8 mouse cellular contexts compared by ENCODE assay signal in genomic region chr16:32815160-32815605, GRCm38 (mm10). TPM values are rescaled to one million over a fixed set of nuclear protein-coding genes. Genes with fewer than 3 reads are reported as not detected.
DNase-seq lines count a peak whose midpoint lies in the region; ATAC-seq and TF ChIP-seq lines count a peak whose summit lies in the region.

No protein-coding gene starts in this region.

- H3K4me1 ChIP-seq in forebrain, embryonic 12.5 days = peaks cover 11% of the 10 kb centered on the region; the same call in 1 of the 2 replicates
- 0 out of 2 replicates have a peak, but pooled peaks cover 3% of the 10 kb centered on the region for H3K4me1 ChIP-seq in hindbrain, postnatal 0 days (ENCODE audit: insufficient read depth, low read length)
- H3K4me1 ChIP-seq in liver, embryonic 15.5 days (replicated peaks) = peaks cover 15% of the 10 kb centered on the region
- H3K4me1 ChIP-seq in stomach, embryonic 15.5 days = peaks cover 10% of the 10 kb centered on the region; the same call in 1 of the 2 replicates

- no peak overlapping the region for H3K27ac ChIP-seq in forebrain, embryonic 12.5 days
- no peak overlapping the region for H3K27ac ChIP-seq in hindbrain, postnatal 0 days
- H3K27ac ChIP-seq in liver, embryonic 15.5 days (replicated peaks) = no peak overlapping the region
- H3K27ac ChIP-seq in stomach, embryonic 15.5 days = no peak overlapping the region

- TF ChIP-seq CTCF in hindbrain, postnatal 0 days (IDR thresholded peaks at IDR 0.05; ENCODE audit: low read depth) = no peak

- H3K36me3 ChIP-seq in forebrain, embryonic 12.5 days (replicated peaks) = no peaks in the 10 kb centered on the region
- H3K36me3 ChIP-seq in hindbrain, postnatal 0 days (ENCODE audit: insufficient read depth, low read length) = no peaks in the 10 kb centered on the region
- no peaks in the 10 kb centered on the region for H3K36me3 ChIP-seq in liver, embryonic 15.5 days (replicated peaks)
- H3K36me3 ChIP-seq in stomach, embryonic 15.5 days = no peaks in the 10 kb centered on the region

- 0 out of 2 replicates have a peak overlapping the region, but pooled peaks have one; percentile 36 for H3K9ac ChIP-seq in forebrain, embryonic 12.5 days
- H3K9ac ChIP-seq in hindbrain, postnatal 0 days (replicated peaks; ENCODE audit: low read length) = 0 out of 2 replicates have a peak overlapping the region, but pooled peaks have one; percentile 13
- H3K9ac ChIP-seq in liver, embryonic 15.5 days = no peak overlapping the region
- no peak overlapping the region for H3K9ac ChIP-seq in stomach, embryonic 15.5 days

- H3K9me3 ChIP-seq in forebrain, embryonic 12.5 days = no peaks in the 10 kb centered on the region
- H3K9me3 ChIP-seq in hindbrain, postnatal 0 days (ENCODE audit: low read length) = no peaks in the 10 kb centered on the region
- no peaks in the 10 kb centered on the region for H3K9me3 ChIP-seq in liver, embryonic 15.5 days (replicated peaks)
- H3K9me3 ChIP-seq in stomach, embryonic 15.5 days = no peaks in the 10 kb centered on the region

- H3K27me3 ChIP-seq in forebrain, embryonic 12.5 days = peaks cover 8% of the 10 kb centered on the region; the same call in 1 of the 2 replicates
- no peaks in the 10 kb centered on the region for H3K27me3 ChIP-seq in hindbrain, postnatal 0 days (ENCODE audit: insufficient read depth, low read length)
- peaks cover 3% of the 10 kb centered on the region; the same call in 1 of the 2 replicates for H3K27me3 ChIP-seq in liver, embryonic 15.5 days
- H3K27me3 ChIP-seq in stomach, embryonic 15.5 days (replicated peaks) = no peaks in the 10 kb centered on the region

- WGBS in forebrain, embryonic 12.5 days = 9% methylated on average over 6 of the region's 6 CpGs
- WGBS in hindbrain, postnatal 0 days = 20% methylated on average over 6 of the region's 6 CpGs
- WGBS in liver, embryonic 15.5 days (ENCODE audit: insufficient replicate concordance) = 14% methylated on average over 6 of the region's 6 CpGs
- WGBS in stomach, embryonic 15.5 days = 7% methylated on average over 6 of the region's 6 CpGs

- no peak for ATAC-seq in forebrain, embryonic 12.5 days (ENCODE audit: low FRiP score)
- ATAC-seq in hindbrain, postnatal 0 days = no peak
- ATAC-seq in liver, embryonic 15.5 days (ENCODE audit: insufficient read depth) = no peak; the same call in 1 of the 2 replicates
- ATAC-seq in stomach, embryonic 15.5 days (ENCODE audit: insufficient read depth, low FRiP score, low read depth) = no peak

- H3K4me2 ChIP-seq in forebrain, embryonic 12.5 days = peak overlapping the region; percentile 56
- H3K4me2 ChIP-seq in hindbrain, postnatal 0 days (ENCODE audit: low read depth, low read length) = peak overlapping the region; percentile 57
- H3K4me2 ChIP-seq in liver, embryonic 15.5 days = peak overlapping the region; percentile 56
- peak overlapping the region; percentile 59 for H3K4me2 ChIP-seq in stomach, embryonic 15.5 days

- peak; percentile 91 for DNase-seq in heart, adult 11 months
- no peak for DNase-seq in heart, postnatal 36 days
- no peak for DNase-seq in hindbrain, postnatal 0 days (ENCODE audit: low spot score)
- no peak for DNase-seq in cerebellum, adult 18-20 months
- no peak for DNase-seq in ovary, postnatal 10 days (ENCODE audit: low spot score)

- intact Hi-C loops in heart, postnatal 36 days (cut with DNase I) = loop anchor here (2.0 kb wide), 1 partner anchor 98 kb away; no protein-coding TSS in a partner anchor

- H3K4me3 ChIP-seq in forebrain, embryonic 12.5 days (replicated peaks) = peak overlapping the region; percentile 29
- H3K4me3 ChIP-seq in hindbrain, postnatal 0 days (ENCODE audit: low read length) = peak overlapping the region; percentile 31; the same call in 1 of the 2 replicates
- peak overlapping the region; percentile 32 for H3K4me3 ChIP-seq in liver, embryonic 15.5 days (replicated peaks)
- H3K4me3 ChIP-seq in stomach, embryonic 15.5 days (replicated peaks) = peak overlapping the region; percentile 32

RNA-seq across cellular contexts. Expression of gene Smbd1, which starts 4.9 kb away (rescaled TPM):
- total RNA-seq in heart, postnatal 36 days (2021) = not detected
- polyA plus RNA-seq in forebrain, embryonic 12.5 days (2016; fragmentation: Nextera tagmentation; extraction: Ambion mirVana) = not detected in 2 replicates
- not detected in 2 replicates for total RNA-seq in hindbrain, postnatal 0 days (2014; rRNA removed)
- polyA plus RNA-seq in hindbrain, postnatal 0 days (2015; fragmentation: Nextera tagmentation; extraction: Ambion mirVana) = not detected in 2 replicates
- polyA plus RNA-seq in liver, embryonic 15.5 days (2015; fragmentation: Nextera tagmentation; extraction: Ambion mirVana) = 0.18 TPM in 1 of 2 replicates, not detected in the other
- polyA plus RNA-seq in stomach, embryonic 15.5 days (2015; fragmentation: Nextera tagmentation; extraction: Ambion mirVana) = 0.27 TPM in 1 of 2 replicates, not detected in the other

RNA-seq across cellular contexts. Expression of gene Muc20, which starts 17.9 kb away (rescaled TPM):
- under 1 TPM; 0.14 to 0.25 TPM for total RNA-seq in heart, postnatal 36 days (2021)
- polyA plus RNA-seq in forebrain, embryonic 12.5 days (2016; fragmentation: Nextera tagmentation; extraction: Ambion mirVana) = not detected in 2 replicates
- not detected in 2 replicates for total RNA-seq in hindbrain, postnatal 0 days (2014; rRNA removed)
- not detected in 2 replicates for polyA plus RNA-seq in hindbrain, postnatal 0 days (2015; fragmentation: Nextera tagmentation; extraction: Ambion mirVana)
- polyA plus RNA-seq in liver, embryonic 15.5 days (2015; fragmentation: Nextera tagmentation; extraction: Ambion mirVana) = 0.10 TPM in 1 of 2 replicates, not detected in the other
- polyA plus RNA-seq in stomach, embryonic 15.5 days (2015; fragmentation: Nextera tagmentation; extraction: Ambion mirVana) = 0.06 and 0.08 TPM in 2 replicates

Comparison
In these comparisons a context has a peak if more than half of its experiments do, and no peak if none do; other contexts are left out.
1. H3K9ac ChIP-seq: peak in forebrain, embryonic 12.5 days (single experiment) and hindbrain, postnatal 0 days (single experiment); none in liver, embryonic 15.5 days (single experiment) and stomach, embryonic 15.5 days (single experiment).
2. Peak in every context shown above with its lines, with median percentiles within 50 percentile points of each other: H3K4me2 ChIP-seq and H3K4me3 ChIP-seq.